Mouse (Mus musculus) right cerebral cortex, postnatal 25 days (tissue): ENCODE results near the gene Pex10.

Experiments
- DNase-seq: peaks from one replicate; pipeline ENCODE4 v3.0.0; 2022

The Pex10 gene

GRCm38 (mm10) chr4:155066834-155067522 lies at the start of gene Pex10:
Pex10 (plus strand) TSS chr4:155067016.
- DNase-seq = peak; percentile 96

- no peak for DNase-seq
Observed at GRCm38 (mm10) chr4:155017253-155017878, 49.5 kb upstream of the Pex10 start.

- no peak for DNase-seq
Observed at GRCm38 (mm10) chr4:155018066-155018465, 48.8 kb upstream of the Pex10 start.

- DNase-seq = no peak
Observed at GRCm38 (mm10) chr4:155018601-155019335, 48.0 kb upstream of the Pex10 start.

GRCm38 (mm10) chr4:155019336-155019847 lies 47.4 kb upstream of the Pex10 start:
- DNase-seq = no peak

- DNase-seq = no peak
Observed at GRCm38 (mm10) chr4:155020141-155020540, 46.7 kb upstream of the Pex10 start.

- DNase-seq = no peak
Observed at GRCm38 (mm10) chr4:155020813-155021212, 46.0 kb upstream of the Pex10 start.

- no peak for DNase-seq
Observed at GRCm38 (mm10) chr4:155022228-155022855, 44.5 kb upstream of the Pex10 start.

- no peak for DNase-seq
Observed at GRCm38 (mm10) chr4:155024170-155025010, 42.4 kb upstream of the Pex10 start.

- no peak for DNase-seq
Observed at GRCm38 (mm10) chr4:155033115-155033514, 33.7 kb upstream of the Pex10 start.

GRCm38 (mm10) chr4:155034202-155034601 lies 32.6 kb upstream of the Pex10 start:
- DNase-seq = no peak

GRCm38 (mm10) chr4:155034787-155035186 lies 32.0 kb upstream of the Pex10 start:
- DNase-seq = no peak

GRCm38 (mm10) chr4:155040197-155040596 lies 26.6 kb upstream of the Pex10 start:
- DNase-seq = no peak

GRCm38 (mm10) chr4:155040696-155041095 lies 26.1 kb upstream of the Pex10 start:
- no peak for DNase-seq

- peak; percentile 70 for DNase-seq
Observed at GRCm38 (mm10) chr4:155042606-155043288, 24.1 kb upstream of the Pex10 start.

- no peak for DNase-seq
Observed at GRCm38 (mm10) chr4:155043289-155043625, 23.6 kb upstream of the Pex10 start.

GRCm38 (mm10) chr4:155046636-155047035 lies 20.2 kb upstream of the Pex10 start:
- DNase-seq = no peak

GRCm38 (mm10) chr4:155050116-155050515 lies 16.7 kb upstream of the Pex10 start:
- DNase-seq = no peak

- DNase-seq = no peak
Observed at GRCm38 (mm10) chr4:155056724-155057123, 10.1 kb upstream of the Pex10 start, which contains the start of gene Plch2. Plch2 (minus strand) TSS chr4:155056784.

- DNase-seq = no peak
Observed at GRCm38 (mm10) chr4:155058325-155058724, 8.5 kb upstream of the Pex10 start.

- no peak for DNase-seq
Observed at GRCm38 (mm10) chr4:155063895-155064294, 2.9 kb upstream of the Pex10 start.

GRCm38 (mm10) chr4:155064474-155064873 lies 2.3 kb upstream of the Pex10 start:
- DNase-seq = no peak
